Mouse (Mus musculus): Measurements from ENCODE around the gene Sgo2a.
A peak's percentile ranks its signal among the peaks of the same experiment; 100 is the strongest.
"Not testable (repeated sequence)": the region's sequence is repeated elsewhere in the genome, so short reads cannot be mapped to it uniquely, and the experiment has no call there.

The Sgo2a gene

DNA sequence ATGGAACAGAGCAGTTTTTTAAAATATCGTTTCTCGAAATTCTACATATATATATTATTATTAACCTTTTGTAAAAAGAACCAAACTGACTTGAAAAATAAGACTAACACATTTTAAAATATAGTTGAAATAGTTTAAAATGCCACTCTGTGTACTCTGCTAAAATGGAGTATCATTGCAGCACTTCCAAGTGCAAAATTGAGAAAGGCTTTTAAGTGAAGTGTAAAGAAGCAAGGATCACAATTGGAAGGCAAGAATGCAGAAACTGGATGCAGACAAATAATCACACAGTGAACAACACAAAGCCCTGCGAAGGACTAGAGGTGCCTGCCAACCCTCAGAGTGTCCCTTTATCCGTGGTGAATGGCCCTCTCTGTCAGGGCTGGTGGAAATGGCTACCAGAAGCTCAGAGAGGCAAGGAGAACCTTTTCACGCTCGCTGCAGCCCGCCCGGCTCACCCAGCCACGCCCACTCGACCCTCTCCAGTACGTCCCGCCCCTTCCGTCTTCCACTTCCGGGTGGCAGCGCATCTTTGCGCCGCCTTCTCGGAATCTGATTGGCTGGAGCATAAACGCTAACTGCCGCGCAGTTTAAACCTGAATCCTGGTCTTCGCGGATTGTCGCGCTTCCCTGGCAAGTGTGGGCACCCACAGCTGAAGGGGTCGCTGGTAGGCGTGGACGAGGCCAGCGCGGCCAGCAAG, at the start of gene Sgo2a:
Gene Sgo2a, plus strand, starts transcription at position 540 of the 701 bp plus-strand sequence.
- peak; percentile 84 for DNase-seq (ENCODE audit: low read depth)

GRCm38 (mm10) chr1:57947552-57948347, 48.0 kb upstream of the Sgo2a start:
- no peak for DNase-seq (ENCODE audit: low read depth)

DNA sequence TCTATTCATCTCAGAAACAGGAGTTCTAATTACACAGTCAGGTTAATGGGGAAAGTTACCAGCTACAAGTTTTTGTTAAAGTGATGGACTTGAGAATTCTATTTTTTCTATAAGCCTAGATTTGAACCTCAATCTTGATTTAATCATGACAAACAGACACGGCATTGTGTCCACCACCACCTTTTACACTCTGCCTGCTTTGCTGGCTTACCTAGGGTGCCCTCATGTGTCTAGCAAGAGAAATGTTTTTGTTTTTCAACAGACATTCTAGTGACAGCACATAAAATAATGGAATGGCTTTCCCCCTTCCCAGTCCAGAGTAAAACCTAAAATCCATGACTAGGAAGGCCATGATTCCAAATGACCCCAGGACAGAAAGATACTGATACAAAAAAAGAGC, 46.6 kb upstream of the Sgo2a start:
- no peak for DNase-seq (ENCODE audit: low read depth)

DNA sequence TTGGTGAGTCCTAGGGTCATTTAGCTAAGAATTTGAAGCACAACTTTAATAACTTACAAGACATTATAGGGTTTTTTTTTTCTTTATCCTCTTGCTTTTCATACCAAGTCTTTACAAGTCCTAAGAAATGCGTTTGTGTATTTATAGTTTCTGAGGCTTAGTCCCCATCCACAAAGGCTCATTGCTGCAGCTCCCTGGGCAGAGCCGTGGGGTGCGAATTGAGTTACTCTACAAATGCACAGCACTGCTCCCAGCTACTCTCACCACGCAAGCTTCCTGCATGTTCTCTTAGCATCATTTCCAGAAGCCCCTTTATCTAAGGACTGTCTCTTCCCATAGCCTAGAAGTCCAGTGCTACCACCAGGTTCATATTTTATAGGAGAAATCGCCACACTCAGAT, 46.1 kb upstream of the Sgo2a start:
- DNase-seq (ENCODE audit: low read depth): no peak

DNA sequence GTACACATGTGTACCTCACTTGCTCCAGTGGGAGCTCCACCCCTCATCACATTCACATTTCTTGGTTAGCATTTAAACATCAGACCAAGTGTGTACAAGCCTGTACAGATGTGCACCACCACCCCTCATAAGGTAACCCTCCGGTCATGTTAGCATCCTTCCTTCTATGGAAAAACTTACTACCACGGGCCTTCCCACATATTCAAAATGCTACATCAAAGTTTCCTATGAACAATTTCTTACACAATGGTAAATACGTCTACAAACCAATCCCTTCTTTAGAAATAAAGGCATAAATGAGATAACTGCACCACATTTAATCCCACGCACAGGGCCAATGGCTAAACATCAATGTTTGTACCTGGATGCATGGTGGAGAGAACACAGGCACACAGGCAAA, 43.3 kb upstream of the Sgo2a start:
- DNase-seq (ENCODE audit: low read depth): no peak

DNA sequence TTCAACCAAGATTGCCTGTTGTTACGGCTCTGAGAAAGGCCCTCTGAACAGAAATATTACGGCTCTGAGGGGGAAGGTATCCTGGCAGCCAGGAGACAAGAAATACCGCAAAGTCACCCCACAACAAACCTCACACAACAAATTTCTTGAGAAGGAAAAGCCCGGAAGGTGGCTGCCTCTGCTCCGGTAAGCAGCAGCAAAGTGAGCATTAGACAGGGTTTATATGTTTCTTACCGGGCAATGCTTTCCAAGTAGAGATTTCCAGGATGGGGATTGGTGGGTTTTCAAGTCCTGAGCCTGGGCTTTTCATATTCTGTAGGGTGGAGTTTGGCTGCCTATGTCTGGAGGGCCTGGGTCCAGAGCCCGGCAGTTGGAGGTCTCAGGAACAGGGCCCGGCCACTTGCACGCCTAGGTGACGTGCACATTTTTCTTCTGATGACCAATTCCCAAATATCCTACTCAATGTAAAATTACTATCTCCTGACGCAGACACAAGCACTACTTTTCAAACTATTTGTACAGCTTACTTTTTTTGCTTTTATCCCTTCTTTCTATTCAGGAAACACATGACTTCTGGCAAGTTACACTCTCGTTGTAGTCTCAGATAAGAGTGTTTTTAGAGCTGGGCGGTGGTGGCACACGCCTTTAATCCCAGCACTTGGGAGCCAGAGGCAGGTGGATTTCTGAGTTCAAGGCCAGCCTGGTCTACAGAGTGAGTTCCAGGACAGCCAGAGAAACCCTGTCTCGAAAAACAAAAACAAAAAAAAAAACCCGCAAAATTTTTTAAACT, 42.0 kb upstream of the Sgo2a start:
- no peak for DNase-seq (ENCODE audit: low read depth)

GRCm38 (mm10) chr1:57954376-57954765, 41.4 kb upstream of the Sgo2a start:
- DNase-seq (ENCODE audit: low read depth): no peak

DNA sequence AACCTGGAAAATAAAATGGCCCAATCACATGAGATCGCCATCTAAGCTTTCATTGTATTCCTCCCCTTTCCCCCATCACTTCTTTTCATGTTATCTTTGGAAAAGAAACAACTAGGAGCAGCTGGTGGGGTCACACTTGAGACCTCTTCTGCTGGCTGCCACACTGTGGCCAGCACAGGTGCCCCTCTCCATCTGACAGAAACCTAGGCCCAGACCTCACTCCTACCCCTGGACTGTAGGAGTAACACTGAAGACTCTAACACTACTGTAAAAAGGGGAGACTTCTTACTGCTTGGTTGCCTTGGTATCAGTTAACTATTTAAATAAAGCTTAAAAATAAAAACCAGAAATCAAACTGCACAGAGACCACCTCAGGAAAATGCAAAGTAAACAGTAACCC, 40.0 kb upstream of the Sgo2a start:
- no peak for DNase-seq (ENCODE audit: low read depth)

GRCm38 (mm10) chr1:57969327-57970271, 26.2 kb upstream of the Sgo2a start:
- DNase-seq (ENCODE audit: low read depth): peak; percentile 57

- no peak for DNase-seq (ENCODE audit: low read depth)
Observed at GRCm38 (mm10) chr1:57971588-57971987, 24.2 kb upstream of the Sgo2a start.

DNA sequence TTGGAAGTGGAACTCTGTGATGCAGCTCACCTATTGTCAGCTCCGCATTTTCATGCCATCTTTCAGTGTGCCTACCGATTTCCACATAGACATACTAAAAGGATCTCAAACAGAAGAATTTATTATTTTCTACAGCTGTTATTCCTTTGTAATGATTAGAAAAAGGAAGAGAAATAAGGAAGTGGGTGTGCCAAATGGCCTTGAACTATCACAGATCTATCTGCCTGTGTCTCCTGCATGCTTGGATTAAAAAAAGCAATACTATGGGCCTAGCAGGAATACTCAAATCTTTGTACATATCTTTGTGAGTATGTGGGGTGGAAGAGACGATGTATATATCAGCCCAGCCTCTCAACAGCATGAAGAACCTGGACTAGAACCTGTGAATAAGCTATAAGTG, 18.9 kb upstream of the Sgo2a start:
- no peak for DNase-seq (ENCODE audit: low read depth)

GRCm38 (mm10) chr1:57989052-57989600, 6.6 kb upstream of the Sgo2a start:
- peak; percentile 47 for DNase-seq (ENCODE audit: low read depth)

- DNase-seq (ENCODE audit: low read depth): no peak
Observed at GRCm38 (mm10) chr1:57991277-57991676, 4.5 kb upstream of the Sgo2a start.

DNA sequence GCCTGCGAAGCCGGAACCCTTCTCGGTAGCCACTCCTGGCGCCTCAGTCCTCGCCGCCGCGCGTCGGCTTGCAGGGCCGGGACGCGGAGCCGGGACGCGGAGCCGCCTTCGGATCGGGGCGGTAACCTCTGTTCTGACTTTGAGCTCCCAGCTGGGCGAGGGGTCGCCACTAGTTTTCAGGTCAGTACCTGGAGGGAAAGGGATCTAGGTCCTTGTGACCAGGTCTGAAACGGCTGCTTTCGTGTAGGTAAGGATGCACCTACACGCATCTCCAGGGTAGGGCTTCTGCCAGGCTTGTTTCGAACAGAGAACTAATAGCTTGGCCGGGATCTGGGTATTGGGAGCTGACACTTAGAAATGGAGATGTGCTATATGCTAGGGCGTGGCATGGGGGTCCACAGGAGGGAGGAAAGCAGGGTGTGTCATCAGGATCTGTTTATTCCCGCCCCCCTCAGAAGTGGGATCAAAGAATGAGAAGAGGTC, 403 bp downstream of the Sgo2a start:
- no peak for DNase-seq (ENCODE audit: low read depth)

- no peak for DNase-seq (ENCODE audit: low read depth)
Observed at GRCm38 (mm10) chr1:57998146-57998545, 2.4 kb downstream of the Sgo2a start.

DNA sequence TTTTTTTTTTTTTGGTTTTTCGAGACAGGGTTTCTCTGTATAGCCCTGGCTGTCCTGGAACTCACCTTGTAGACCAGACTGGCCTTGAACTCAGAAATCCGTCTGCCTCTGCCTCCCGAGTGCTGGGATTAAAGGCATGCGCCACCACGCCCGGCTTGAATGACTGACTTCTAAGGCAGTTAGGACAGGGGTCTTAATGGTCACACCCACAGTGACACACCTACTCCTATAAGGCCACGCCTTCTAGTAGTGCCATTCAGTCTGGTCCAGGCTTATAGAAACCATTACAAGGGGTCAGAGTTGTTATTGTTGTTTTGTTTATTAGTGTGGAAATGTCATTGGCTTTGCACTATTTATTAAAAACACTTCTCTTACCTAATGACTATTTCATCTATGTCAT, 10.6 kb downstream of the Sgo2a start:
- DNase-seq (ENCODE audit: low read depth): not testable (repeated sequence)

DNA sequence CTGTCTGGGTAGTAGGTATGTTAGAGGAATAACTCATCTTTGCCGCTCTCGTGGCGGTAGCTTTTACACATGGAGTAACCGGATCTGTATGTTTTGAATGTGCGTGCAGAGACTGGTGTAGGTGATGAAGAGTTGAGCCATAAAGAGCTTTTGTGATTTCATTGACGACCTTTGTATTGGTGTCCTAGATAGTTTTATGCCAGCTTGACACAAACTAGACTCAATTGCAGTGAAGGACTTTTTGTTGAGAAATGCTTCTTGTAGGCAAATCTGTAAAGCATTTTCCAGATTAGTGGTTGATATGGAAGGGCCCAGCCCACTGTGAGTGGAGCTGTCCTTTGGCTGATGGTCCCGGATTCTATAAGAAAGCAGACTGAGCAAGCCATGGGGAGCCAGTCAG, 23.1 kb downstream of the Sgo2a start, which contains the start of gene Kctd18:
Gene Kctd18, minus strand, starts transcription at position 101 of the 400 bp plus-strand sequence.
- DNase-seq (ENCODE audit: low read depth): no peak

- no peak for DNase-seq (ENCODE audit: low read depth)
Observed at GRCm38 (mm10) chr1:58027707-58028106, 31.9 kb downstream of the Sgo2a start.

GRCm38 (mm10) chr1:58029636-58030117, 33.9 kb downstream of the Sgo2a start, which contains the start of gene Aox1:
Aox1 (plus strand) TSS chr1:58029931.
- peak; percentile 96 for DNase-seq (ENCODE audit: low read depth)

DNA sequence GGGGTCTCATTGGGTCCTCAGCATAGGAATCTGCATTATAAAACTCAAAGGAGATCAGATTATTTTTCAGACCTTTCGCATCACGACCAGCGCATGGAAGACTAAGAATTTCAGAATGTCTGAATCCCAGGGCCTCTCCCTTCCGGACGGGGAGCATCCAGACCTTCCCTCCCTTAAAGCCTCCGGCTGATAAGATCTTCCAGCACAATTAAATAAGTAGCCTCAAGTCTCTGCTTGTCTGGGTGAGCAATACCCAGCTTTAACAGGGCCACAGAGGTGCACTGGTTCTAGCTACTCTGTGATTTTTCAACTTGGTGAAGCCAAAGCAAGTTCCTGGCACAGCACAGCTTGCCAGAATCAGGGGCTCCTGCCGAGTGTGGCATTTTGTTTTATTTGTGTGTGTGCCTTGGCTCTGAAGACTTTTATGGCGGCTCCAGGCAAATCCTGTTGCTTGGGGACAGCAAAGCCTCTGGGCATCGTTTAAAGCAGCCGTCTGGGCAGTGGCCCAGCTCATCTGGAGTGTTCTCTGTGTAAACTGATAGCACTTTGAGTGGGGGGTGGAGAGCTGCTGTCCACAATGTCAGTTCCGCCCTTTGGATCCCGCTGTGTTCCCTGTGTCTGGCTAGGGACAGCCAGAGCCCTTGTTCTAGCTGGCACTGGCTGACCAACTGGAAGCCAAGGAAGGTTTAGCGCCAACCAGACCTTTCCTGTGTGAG, 34.5 kb downstream of the Sgo2a start:
- DNase-seq (ENCODE audit: low read depth): peak; percentile 36

Measured in fibroblast of lung, adult 2 months (primary cell).